Mouse (Mus musculus) thymus, adult 2 months (tissue): ENCODE measurements at regions not wholly inside any gene's neighbourhood (a gene's known extent, or its start where the extent isn't known, plus 50 kb on each side); places are given as distances from the start of the nearest gene placed in this dataset.

Experiments
- DNase-seq: peaks from one replicate; pipeline ENCODE4 v3.0.0; 2021
- H3K27ac ChIP-seq: fragments of 200-500 bp; 2 replicates; pipeline ENCODE4 v1.5.1; 2012; ENCODE audit warnings: low read length, control low read depth; ENCODE audit not compliant: control insufficient read depth, insufficient read depth
- H3K27me3 ChIP-seq: fragments of 200-500 bp; 2 replicates; pipeline ENCODE4 v1.6.1; 2012; ENCODE audit warnings: mild to moderate bottlenecking, low read length, moderate library complexity, mixed read lengths; ENCODE audit not compliant: control insufficient read depth, insufficient read depth
- H3K36me3 ChIP-seq: fragments of 200-500 bp; 2 replicates; pipeline ENCODE4 v1.6.1; 2012; ENCODE audit warnings: mild to moderate bottlenecking, low read length, moderate library complexity; ENCODE audit not compliant: control insufficient read depth, insufficient read depth
- H3K4me1 ChIP-seq: fragments of 200-500 bp; replicated peaks from 2 replicates; pipeline ENCODE4 v1.6.1; 2012; ENCODE audit warnings: low read length; ENCODE audit not compliant: control insufficient read depth, insufficient read depth
- H3K4me3 ChIP-seq: fragments of 200-500 bp; 2 replicates; pipeline ENCODE4 v1.5.1; 2012; ENCODE audit warnings: mild to moderate bottlenecking, low read length, control low read depth, moderate library complexity; ENCODE audit not compliant: control insufficient read depth, insufficient read depth
- CTCF ChIP-seq: fragments of 200-500 bp; IDR thresholded peaks from 2 replicates; pipeline ENCODE4 v1.5.1; 2012; ENCODE audit warnings: mild to moderate bottlenecking, control low read depth, low read length, moderate library complexity, borderline replicate concordance; ENCODE audit not compliant: control insufficient read depth, poor library complexity, insufficient read depth; ENCODE audit errors: extremely low read depth
- POLR2A ChIP-seq: fragments of 200-500 bp; IDR thresholded peaks from 2 replicates; pipeline ENCODE4 v1.6.1; 2012; ENCODE audit warnings: mild to moderate bottlenecking, low read length, control low read depth, moderate library complexity; ENCODE audit not compliant: control insufficient read depth, poor library complexity, insufficient read depth; ENCODE audit errors: extremely low read depth
- WGBS: fragments of 180-500 bp; shearing (Covaris S2); methylation state at CpG from one replicate; pipeline ENCODE4 v1.1.7; 2018; 5-methylcytosine and 5-hydroxymethylcytosine counted together

- Histone ChIP-seq H3K4me1 (peaks cover 34% of the 10 kb centered on the region), H3K36me3 (no peaks in the 10 kb centered on the region), H3K27me3 (no peaks in the 10 kb centered on the region), H3K27ac (peak overlapping the region; percentile 100), H3K4me3 (peak overlapping the region; percentile 44)
- under 1% methylated on average over 14 of the region's 14 CpGs for WGBS
- peak; percentile 29 for DNase-seq
- TF ChIP-seq CTCF = no peak
- TF ChIP-seq POLR2A = no peak
Observed at GRCm38 (mm10) chr7:73594492-73595139, 53.0 kb upstream of the Chd2 start.

DNA sequence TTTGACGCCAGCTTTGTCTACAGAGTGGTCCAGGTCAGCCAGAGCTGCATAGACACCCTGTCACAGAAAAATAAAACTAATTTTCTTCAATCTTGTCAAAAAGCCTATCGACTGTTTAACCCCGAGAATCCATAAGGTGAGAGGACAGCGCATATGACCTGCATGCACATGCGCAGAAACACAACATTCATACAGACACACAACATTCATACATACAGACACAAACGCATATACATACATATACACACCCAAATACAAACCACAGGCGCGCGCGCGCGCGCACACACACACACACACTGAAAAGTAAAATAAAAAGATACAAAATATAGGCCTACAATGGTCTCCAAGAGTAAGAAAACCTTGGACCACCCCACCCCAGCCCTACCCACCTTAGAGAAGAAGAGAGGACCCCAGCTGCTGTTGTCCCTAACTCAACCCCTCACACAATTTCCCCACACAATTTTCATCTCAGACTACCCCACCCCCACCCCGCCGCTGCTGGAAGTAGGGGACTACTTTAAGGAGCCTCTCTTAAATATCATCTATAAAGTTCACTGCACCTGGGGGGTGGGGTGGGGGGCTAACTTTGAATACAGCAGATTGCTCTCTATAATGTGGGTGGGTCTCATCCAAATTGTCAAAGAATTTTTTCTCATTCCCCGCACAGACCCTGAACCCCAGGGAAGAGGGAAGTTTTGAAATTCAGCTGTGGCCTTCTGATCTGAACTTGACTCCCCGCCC lies 52.2 kb upstream of the Chd2 start:
- 78% methylated on average over 17 of the region's 17 CpGs for WGBS
- Histone ChIP-seq H3K36me3 (no peaks in the 10 kb centered on the region), H3K27me3 (no peaks in the 10 kb centered on the region), H3K4me3 (no peak overlapping the region), H3K27ac (peak overlapping the region; percentile 73; the same call in 1 of the 2 replicates), H3K4me1 (peaks cover 41% of the 10 kb centered on the region)
- TF ChIP-seq CTCF (no peak), POLR2A (no peak)
- no peak for DNase-seq

DNA sequence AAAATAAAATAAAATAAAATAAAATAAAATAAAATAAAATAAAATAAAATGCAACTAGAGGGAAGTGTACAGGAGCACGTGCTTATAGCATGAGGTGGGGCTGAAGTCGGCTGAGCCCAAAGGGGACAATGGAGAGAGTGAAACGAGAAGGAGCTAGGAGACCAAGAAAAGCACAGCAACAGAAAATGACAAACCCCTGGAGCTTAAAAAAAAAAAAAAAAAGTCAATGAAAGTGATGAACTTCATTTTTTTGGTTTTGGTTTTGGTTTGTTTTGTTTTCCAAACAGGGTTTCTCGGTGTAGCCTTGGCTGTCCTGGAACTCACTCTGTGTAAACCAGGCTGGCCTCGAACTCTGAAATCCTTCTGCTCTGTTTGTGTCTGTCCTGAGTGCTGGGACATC lies 51.2 kb upstream of the Chd2 start:
- Histone ChIP-seq H3K4me3 (no peak overlapping the region), H3K27ac (no peak overlapping the region), H3K36me3 (no peaks in the 10 kb centered on the region), H3K4me1 (peaks cover 46% of the 10 kb centered on the region), H3K27me3 (no peaks in the 10 kb centered on the region)
- no peak for TF ChIP-seq CTCF
- no peak for TF ChIP-seq POLR2A
- DNase-seq = no peak
- WGBS = 73% methylated on average over 5 of the region's 5 CpGs
